Mouse (Mus musculus) cortical plate, adult 2 months (tissue): ENCODE data around the gene Ptger4. TPM values are rescaled to one million over a fixed set of nuclear protein-coding genes. Genes with fewer than 3 reads are reported as not detected.

ENCODE experiments used
- H3K27ac ChIP-seq: fragments of 200-500 bp; 2 replicates; pipeline ENCODE4 v1.5.1; 2012; ENCODE audit warnings: low read length, control low read depth, inconsistent platforms; ENCODE audit not compliant: insufficient read depth
- H3K4me1 ChIP-seq: fragments of 200-500 bp; 2 replicates; pipeline ENCODE4 v1.6.1; 2011; ENCODE audit warnings: low read length; ENCODE audit not compliant: control insufficient read depth, insufficient read depth
- H3K4me3 ChIP-seq: fragments of 200-500 bp; 2 replicates; pipeline ENCODE4 v1.5.1; 2011; ENCODE audit warnings: mild to moderate bottlenecking, low read length, control low read depth; ENCODE audit not compliant: insufficient read depth
- CTCF ChIP-seq: fragments of 200-500 bp; IDR thresholded peaks from 2 replicates; pipeline ENCODE4 v1.5.1; 2011; ENCODE audit warnings: mild to moderate bottlenecking, control low read depth, low read length; ENCODE audit not compliant: insufficient read depth; ENCODE audit errors: extremely low read depth
- POLR2A ChIP-seq: fragments of 200-500 bp; IDR thresholded peaks from 2 replicates; pipeline ENCODE4 v1.6.1; 2011; ENCODE audit warnings: mild to moderate bottlenecking, low read length, control low read depth; ENCODE audit not compliant: insufficient read depth; ENCODE audit errors: extremely low read depth
- polyA plus RNA-seq: library from polyadenylated mRNA; depleted of rRNA; stranded (reverse); fragments of >200 nt; gene quantifications from 2 replicates; pipeline ENCODE4 v1.2.3, GENCODE M21; 2012

Gene Ptger4
- polyA plus RNA-seq, 1 experiment = 0.88 TPM

DNA sequence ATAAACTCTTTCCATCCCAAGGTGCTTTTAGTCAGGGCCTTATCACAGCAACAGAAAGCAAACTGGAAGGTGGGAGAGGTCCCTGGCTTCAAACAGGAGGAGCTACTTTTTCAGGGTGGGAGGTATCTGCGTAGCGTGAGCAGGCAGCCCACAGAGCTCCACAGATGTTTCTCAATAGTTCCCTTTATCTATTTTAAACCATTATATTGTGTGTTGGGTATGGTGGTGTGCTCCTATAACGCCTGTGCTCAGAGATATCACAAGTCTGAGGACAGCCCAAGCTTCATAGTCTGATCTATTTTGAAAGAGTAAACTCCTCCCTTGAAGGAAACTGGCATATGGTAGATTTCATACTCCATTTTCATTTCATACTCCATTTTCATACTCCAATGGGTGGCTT, 17.0 kb upstream of the Ptger4 start:
- Histone ChIP-seq H3K4me3 (no peak overlapping the region), H3K27ac (no peak overlapping the region)
- no peak for TF ChIP-seq CTCF
- TF ChIP-seq POLR2A = no peak

GRCm38 (mm10) chr15:5260183-5260582, 16.2 kb upstream of the Ptger4 start:
- no peaks in the 10 kb centered on the region; the same call in 1 of the 2 replicates for H3K4me1 ChIP-seq
- no peak for TF ChIP-seq CTCF
- no peak overlapping the region for H3K27ac ChIP-seq
- no peak overlapping the region for H3K4me3 ChIP-seq

More for the DNA sequence above, 17.0 kb upstream of the Ptger4 start:
- H3K4me1 ChIP-seq = no peaks in the 10 kb centered on the region; the same call in 1 of the 2 replicates

DNA sequence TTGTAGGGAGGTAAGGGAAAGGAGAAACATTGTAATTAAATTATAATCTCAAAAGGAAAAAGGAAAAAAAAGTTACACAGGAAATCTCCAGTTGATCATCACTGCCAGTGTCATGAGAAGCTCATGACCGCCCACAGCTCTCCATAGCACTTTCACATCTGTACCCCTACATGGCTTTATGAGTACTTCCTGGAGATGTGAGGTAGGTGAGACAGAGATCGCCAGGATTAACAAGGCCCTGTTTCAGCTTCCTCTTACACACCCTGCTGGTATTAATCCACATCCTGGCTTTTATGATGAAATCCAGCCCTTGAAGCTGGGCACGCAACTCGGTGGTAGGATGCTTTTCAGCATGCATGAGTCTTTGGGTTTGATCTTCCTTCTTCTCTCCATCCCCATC, 6.2 kb upstream of the Ptger4 start:
- Histone ChIP-seq H3K4me1 (no peaks in the 10 kb centered on the region), H3K27ac (no peak overlapping the region), H3K4me3 (no peak overlapping the region)
- TF ChIP-seq POLR2A (no peak), CTCF (no peak)

GRCm38 (mm10) chr15:5243036-5243958, 690 bp downstream of the Ptger4 start:
- Histone ChIP-seq H3K27ac (no peak overlapping the region), H3K4me1 (peaks cover 4% of the 10 kb centered on the region), H3K4me3 (peak overlapping the region; percentile 31)
- TF ChIP-seq POLR2A (no peak), CTCF (no peak)

- TF ChIP-seq POLR2A (no peak), CTCF (no peak)
- Histone ChIP-seq H3K4me1 (peaks cover 4% of the 10 kb centered on the region), H3K4me3 (peak overlapping the region; percentile 31), H3K27ac (no peak overlapping the region)
Observed at GRCm38 (mm10) chr15:5242241-5243035, 1.5 kb downstream of the Ptger4 start.

DNA sequence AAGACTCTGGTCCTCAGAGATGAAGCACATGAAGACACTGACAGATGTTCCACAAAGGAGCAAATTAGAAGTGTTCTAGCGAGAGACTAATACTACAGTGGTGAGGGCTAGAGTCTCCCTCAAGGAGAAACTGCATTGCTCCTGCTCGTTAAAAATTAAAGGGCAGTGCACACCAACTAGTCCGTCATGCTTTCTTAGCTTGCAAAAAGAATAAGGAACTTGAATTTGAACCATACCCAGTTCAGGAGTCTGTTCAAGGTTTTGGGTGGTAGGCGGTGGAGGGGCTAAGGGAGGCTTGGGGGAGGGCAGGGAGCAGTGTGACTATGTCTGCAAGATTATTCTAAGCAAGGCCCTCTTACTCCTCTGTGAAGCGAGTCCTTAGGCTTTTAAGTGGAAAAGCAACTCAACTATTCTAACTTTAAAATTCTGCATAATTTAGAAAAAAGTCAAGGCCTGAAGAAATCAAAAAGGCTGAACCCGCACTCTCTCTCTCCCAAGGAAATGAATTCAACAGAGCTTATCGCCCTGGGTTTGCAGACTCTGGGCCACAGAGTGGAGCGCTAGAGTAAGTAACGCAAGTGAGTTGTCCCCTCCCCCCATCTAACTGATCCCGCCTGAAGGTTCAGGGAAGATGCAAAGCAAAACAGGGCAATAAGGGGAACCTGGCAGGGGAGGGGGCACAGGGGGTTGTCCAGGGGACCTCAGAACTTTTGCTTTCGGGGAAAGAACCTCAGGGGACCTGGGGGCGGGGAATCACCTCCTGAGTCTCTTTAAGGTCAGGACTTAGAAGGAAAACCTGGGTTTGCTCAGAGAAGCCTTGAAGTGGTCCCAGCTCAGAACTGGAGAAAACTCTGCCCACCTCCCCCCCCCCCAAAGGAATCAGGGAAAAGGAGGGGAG, 2.4 kb downstream of the Ptger4 start:
- peaks cover 4% of the 10 kb centered on the region for H3K4me1 ChIP-seq
- H3K4me3 ChIP-seq = peak overlapping the region; percentile 31; the same call in 1 of the 2 replicates
- TF ChIP-seq POLR2A = no peak
- TF ChIP-seq CTCF = peak; percentile 26; the same call in 1 of the 2 replicates
- H3K27ac ChIP-seq = no peak overlapping the region

- TF ChIP-seq POLR2A = no peak
- no peak for TF ChIP-seq CTCF
- H3K4me3 ChIP-seq = no peak overlapping the region
- H3K4me1 ChIP-seq = peaks cover 5% of the 10 kb centered on the region
- H3K27ac ChIP-seq = no peak overlapping the region
Observed at GRCm38 (mm10) chr15:5240360-5240759, 3.6 kb downstream of the Ptger4 start.

DNA sequence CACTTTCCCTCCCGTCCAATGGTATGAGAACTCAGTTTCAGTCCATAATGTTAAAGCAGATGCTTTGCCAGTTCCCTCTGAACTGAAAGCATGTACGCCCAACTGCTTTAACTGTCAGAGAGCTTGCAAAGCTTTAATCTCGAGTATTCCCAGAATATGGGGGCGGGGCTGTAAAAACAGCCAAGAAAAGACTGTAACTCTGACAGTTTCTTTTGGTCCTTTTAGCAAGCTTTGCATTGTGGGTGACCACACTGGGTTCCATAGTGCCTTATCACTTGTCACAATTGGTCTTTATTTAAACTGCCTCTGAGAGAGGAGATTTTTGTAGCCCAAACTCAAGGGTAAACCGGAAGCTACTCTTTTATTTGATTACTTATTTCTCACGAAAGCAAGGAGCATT, 4.1 kb downstream of the Ptger4 start:
- Histone ChIP-seq H3K4me3 (no peak overlapping the region), H3K27ac (no peak overlapping the region), H3K4me1 (peaks cover 5% of the 10 kb centered on the region)
- TF ChIP-seq POLR2A = no peak
- no peak for TF ChIP-seq CTCF

DNA sequence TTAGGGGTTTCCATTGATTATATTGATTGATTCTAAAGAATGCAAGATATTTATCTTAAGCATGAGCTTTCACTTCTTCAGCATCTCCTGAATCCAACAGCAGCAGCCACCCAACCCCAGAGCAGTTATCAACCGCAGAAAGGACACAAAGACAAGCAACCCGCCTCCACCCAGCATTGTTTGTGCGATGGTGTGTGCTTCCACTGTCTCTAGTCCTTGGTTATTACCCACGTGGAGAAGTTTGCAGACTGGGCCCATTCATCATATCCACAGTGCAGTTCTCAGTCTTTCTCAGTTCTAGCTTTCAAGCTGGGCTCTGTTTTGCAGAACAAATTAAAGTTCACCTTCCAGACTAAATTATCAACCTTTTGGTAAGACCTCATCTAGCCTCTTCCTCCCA, 4.6 kb downstream of the Ptger4 start:
- TF ChIP-seq POLR2A = no peak
- no peak for TF ChIP-seq CTCF

More for the DNA sequence above, 4.6 kb downstream of the Ptger4 start:
- Histone ChIP-seq H3K4me3 (no peak overlapping the region), H3K27ac (no peak overlapping the region), H3K4me1 (peaks cover 5% of the 10 kb centered on the region)
